Mouse (Mus musculus) embryo, embryonic 10 days (tissue): ENCODE results near the gene Gm17660.
"Not testable (repeated sequence)": the region's sequence is repeated elsewhere in the genome, so short reads cannot be mapped to it uniquely, and the experiment has no call there.

Experiments used
- DNase-seq: peaks from one replicate; pipeline ENCODE4 v3.0.0-alpha.2; 2015; ENCODE audit warnings: low spot score

Gene Gm17660

GRCm38 (mm10) chr5:104039154-104039932 is 38.1 kb downstream of the Gm17660 start:
- peak; percentile 59 for DNase-seq

DNA sequence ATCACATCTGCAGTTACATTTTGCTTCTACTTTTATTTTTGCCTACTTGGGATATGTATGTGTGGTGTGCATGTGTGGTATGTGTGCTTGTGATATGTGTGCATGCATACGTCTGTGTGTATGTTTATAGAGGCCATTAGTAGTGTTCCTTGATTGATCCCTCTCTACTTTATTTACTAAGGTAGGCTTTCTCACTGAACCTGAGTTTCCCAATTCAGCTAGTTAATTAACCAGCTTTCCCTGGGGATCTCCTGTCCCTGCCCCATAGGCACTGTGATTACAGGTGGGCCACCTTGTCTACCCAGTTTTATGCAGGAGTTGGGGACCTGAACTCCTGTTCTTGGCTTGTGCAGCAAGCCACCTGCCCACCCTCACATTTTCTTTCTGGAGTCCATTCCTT is 40.7 kb downstream of the Gm17660 start:
- DNase-seq: no peak

- DNase-seq: no peak
Measured at GRCm38 (mm10) chr5:104035824-104036223, 41.6 kb downstream of the Gm17660 start.

DNA sequence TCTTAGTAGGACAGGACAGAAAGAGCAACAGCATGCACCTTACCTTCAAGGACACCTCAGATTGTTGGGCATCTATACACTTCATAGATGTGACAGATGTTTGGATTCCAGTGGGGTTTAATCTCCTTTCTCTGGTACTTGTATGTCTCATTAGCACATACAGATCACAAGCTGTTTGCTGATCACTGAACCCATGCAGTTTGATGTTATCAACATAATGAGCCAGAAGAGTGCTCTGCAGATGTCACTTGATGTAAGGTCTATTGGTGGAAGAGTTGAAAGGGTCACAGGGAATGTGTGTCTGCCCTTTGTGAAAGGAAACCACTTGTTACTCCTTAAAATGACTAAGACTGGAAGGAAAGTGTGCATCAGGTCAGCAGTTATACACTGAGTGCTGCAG is 42.3 kb downstream of the Gm17660 start:
- DNase-seq: no peak

- no peak for DNase-seq
Measured at GRCm38 (mm10) chr5:104032434-104033097, 44.8 kb downstream of the Gm17660 start.

GRCm38 (mm10) chr5:104025245-104025854 is 52.1 kb downstream of the Gm17660 start:
- DNase-seq: no peak

GRCm38 (mm10) chr5:104024762-104025161 is 52.6 kb downstream of the Gm17660 start:
- DNase-seq: no peak

DNA sequence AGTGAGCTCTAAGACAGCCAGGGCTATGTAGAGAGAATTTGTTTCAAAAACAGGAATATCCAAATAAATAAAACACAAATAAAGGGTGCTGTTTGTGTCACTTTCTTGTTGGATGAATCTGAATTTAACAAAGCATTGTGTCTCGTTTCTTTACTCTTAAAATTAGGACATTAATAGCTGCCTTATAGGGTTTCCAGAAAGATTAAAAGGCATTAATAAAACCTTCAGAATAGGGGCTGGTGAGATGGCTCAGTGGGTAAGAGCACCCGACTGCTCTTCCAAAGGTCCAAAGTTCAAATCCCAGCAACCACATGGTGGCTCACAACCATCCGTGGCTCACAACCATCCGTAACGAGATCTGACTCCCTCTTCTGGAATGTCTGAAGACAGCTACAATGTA is 53.2 kb downstream of the Gm17660 start:
- DNase-seq: not testable (repeated sequence)

- DNase-seq: no peak
Measured at GRCm38 (mm10) chr5:104023289-104024020, 54.0 kb downstream of the Gm17660 start.

DNA sequence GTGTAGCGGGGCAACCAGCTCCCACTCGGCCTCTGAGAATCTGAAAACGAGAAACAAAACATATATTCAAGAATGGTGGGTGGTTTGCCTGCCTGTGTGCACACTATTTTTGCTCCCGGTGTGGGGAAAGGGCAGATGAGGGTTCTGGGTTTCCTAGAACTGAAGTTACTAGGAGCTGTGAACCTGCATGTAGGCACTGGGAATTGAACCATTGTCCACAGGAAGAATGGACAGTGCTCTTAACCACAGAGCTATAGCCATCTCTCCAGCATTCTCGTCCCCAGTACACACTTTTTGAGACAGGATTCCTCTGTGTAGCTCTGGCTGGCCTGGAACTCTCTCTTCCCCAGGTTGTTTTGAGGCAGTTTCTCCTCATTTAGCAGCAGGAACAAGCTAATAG is 54.9 kb downstream of the Gm17660 start:
- no peak for DNase-seq

GRCm38 (mm10) chr5:104021597-104022378 is 55.6 kb downstream of the Gm17660 start, which contains the start of gene Hsd17b11:
Gene Hsd17b11, minus strand, starts transcription at chr5:104021919.
- DNase-seq: peak; percentile 91
